Mouse (Mus musculus) c-Kit-positive CD71-positive TER-119-negative erythroid progenitor cells, embryonic 14.5 days (primary cell): Measurements from ENCODE around the gene Mast4.

Source experiments
- DNase-seq: peaks from one replicate; pipeline ENCODE4 v3.0.0-alpha.2; 2013; ENCODE audit warnings: low read depth

Gene Mast4

GRCm38 (mm10) chr13:102892783-102893182, 441.5 kb downstream of the Mast4 start:
- DNase-seq: no peak

- DNase-seq: no peak
These were observed 444.3 kb downstream of the Mast4 start for GRCm38 (mm10) chr13:102889989-102890388.

- DNase-seq: no peak
These were observed 444.8 kb downstream of the Mast4 start for GRCm38 (mm10) chr13:102889537-102889936.

- no peak for DNase-seq
These were observed 445.3 kb downstream of the Mast4 start for GRCm38 (mm10) chr13:102888895-102889490.

DNA sequence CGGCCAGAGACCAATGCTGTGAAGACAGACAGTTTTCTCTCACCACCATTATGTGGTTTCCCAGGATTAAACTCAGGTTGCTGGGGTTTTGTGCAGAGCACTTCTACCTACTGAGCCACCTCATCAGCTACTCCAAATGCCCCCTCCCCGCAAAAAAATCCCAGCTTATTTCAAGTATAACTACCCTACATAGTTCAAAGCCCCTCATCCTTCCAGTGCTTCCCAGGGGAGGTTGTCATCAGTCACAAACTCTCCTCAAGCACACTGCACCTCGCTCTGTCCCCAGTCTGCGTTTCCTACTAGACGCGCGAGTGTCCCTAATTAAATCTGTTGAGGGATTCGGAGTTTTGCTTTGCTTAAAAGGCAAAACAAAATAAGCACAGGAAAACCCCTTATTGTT, 446.1 kb downstream of the Mast4 start:
- no peak for DNase-seq

GRCm38 (mm10) chr13:102887534-102887933, 446.8 kb downstream of the Mast4 start:
- no peak for DNase-seq

DNA sequence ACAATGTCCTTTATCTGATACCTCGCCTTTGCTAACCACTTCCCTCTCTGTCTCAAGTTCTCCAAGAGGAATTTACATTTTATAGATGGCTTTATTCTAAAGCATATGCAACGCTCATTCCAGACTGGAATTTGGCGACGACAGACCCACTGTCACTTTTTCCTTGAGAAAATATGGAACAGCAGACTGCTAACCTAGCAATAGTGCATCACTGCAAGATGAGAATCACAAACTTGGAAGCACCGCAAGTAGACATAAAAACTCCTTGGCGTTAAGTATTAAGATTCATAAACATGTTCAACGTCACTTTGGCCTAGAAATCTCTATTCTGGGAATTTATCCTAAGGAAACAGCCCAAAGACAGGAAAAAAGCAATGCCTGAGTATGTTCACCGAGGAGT, 447.5 kb downstream of the Mast4 start:
- DNase-seq: no peak

DNA sequence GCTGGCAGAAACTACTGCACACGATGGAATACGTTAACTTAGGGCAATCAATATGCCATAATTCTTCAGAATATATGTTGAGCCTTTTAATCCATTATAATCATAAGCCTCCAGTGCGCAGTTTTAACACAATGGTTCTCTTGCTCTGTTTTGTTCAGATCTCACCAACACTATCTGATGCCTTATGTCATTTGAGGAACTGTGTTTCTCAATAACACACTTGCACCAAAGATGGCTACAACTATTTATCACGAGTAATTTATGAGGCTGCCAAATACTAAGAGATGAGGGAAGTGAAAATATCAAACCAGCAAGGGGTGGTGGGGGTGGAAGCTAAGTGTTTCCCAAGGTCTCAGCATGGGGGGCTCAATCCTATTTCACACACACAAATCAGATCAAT, 448.1 kb downstream of the Mast4 start:
- no peak for DNase-seq

DNA sequence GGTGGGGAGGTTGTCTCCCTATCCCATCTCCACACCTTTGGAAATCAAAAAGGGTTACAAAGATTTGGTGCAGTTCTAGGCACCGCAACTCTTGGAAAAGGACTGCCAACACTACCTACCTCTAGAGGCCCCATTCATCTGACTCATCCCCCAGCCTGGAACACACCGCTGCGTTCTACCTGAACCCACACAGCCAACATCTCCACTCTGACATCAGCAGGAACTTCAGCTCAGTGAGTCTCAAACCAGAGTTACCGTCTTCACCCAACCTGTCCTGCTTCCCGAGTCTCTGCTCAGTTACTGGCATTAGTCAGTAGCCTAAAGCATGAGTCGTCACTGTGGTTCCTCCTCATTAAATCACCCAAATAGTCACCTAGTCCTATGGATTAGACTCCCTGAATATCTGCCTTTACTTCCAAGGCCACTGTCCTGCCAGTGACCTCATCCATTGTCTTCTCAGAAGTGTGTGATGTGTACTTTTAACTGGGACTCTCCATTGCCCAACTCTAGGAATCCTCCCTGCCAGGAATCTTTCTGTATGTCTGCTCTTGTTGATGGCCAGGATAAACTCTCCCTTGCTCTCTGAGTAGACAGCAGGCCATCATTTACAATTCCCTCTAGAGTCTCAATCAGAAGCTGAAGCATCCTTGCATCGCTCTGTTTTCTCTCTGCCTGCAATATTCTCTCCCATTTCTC, 453.8 kb downstream of the Mast4 start:
- no peak for DNase-seq

DNA sequence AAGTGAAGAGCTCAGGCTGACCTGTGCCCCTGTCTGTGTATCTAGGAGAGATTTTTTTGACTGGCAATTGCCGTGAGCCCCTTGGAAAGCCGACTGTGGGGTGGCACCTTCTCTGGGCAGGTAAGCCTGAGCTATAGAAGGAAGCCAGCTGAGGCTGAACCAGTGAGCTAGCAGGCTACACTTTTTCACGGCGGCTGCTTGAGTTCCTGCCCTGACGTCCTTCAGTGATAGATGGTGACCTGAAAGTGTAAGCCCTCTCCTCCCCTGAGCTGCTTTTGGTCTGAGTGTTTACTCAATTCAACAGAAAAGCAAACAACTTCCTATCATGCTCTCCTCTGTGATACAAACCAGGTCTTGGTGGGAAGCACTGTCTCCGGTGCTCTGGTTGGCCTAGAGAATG, 455.7 kb downstream of the Mast4 start:
- DNase-seq: no peak

DNA sequence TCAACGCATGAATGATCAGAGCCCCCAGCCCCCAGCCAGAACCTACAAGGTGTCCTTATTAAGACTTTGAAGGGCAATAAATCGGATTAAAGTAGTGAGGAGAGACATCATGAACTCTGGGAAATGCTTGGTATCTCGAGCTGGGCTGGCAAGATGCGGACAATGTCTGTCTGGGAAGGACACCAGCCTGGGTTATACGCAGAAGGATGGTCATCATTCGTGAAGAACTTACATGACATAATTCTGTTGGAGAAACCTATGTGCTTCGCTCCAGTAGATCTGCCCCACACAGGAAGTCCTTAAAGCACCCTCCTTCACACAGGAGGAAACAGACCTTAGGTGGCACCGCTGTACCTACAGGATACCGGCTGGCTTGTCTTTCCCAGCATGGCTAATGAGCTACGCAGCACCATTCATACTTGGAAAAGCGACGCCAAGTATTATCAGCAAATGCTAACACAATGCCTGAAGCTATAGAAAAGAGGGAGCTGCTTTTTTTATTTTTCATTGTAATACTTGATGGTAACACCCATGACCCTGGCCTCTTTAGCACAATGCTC, 456.5 kb downstream of the Mast4 start:
- DNase-seq: no peak

DNA sequence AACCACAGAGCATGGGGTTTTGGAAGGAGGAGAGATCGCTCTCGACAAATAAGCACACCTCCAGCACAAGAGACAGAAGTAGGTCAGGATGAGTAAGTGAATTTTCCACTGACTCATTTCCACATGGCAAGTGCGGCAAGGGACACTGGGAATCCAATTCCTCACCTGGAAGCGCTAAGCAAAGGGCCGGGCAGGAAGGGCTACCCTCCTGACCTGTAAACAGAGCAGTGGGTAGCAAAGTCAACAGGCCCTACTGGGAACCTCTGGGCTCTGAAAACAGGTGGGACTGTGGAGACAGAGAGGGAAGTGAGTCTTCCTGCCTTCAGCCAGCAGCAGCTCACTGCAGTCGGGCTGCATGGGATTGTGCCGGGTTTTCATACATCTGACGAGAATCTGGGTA, 457.1 kb downstream of the Mast4 start:
- no peak for DNase-seq

GRCm38 (mm10) chr13:102875520-102875919, 458.8 kb downstream of the Mast4 start:
- DNase-seq: no peak

GRCm38 (mm10) chr13:102875144-102875476, 459.2 kb downstream of the Mast4 start:
- no peak for DNase-seq

DNA sequence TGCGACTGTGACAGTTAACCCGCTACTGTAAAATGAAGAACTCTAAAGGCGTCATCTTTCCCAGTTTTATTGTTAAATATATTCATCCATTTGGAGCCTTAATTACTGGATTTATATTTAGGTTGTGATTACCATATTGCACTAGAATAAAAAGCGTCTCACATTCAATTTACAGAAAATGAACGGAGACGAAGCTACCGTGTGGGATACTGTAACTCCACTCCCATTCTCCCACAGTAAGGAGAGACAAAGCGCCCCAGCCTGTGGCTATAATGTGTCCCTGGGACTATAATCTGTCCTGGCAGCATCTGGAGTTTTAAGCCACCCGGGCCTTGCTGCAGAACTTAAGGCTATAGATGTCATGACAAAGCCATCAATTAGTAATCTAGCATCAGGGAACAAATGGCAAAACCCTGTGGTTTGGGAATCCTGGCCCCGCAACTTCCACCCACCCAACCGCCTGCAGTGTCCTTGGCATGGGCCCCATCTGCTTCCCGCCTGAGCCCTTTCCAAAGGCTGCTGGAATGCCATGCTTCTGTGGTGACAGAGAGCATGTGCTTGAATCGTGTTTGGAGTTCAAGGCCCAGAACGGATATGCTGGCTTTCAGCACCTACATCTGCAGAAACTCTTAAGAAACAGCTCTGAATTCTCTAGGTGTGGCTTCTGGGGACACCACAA, 459.7 kb downstream of the Mast4 start:
- no peak for DNase-seq

DNA sequence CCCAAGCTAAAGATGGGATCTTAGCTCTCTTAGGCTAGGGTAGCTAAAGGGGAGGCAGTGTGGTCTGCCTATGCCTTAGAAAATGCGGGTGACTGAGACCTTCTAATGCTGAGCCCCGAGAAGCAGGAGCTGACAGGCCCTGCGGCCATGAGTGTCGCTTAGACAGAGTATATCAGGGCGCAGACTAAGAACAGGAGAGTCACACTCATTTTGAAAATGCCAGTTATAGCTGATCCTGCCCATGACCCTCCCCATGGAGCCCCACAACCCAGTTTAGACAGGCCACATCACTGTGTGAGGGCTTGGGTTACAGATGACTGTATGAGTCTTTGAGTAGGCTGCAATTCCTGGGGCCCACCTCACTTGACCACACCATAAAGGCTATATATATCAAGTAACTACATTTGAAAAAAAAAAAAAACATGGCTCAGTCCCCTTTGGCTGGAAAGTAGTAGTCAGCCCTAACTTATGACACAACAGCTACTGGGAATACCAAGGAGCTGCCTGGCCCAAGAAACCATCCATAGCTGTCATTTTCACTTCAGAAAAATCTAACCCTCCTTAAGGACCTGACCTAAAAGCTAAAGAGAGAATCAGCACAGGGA, 460.8 kb downstream of the Mast4 start:
- no peak for DNase-seq

DNA sequence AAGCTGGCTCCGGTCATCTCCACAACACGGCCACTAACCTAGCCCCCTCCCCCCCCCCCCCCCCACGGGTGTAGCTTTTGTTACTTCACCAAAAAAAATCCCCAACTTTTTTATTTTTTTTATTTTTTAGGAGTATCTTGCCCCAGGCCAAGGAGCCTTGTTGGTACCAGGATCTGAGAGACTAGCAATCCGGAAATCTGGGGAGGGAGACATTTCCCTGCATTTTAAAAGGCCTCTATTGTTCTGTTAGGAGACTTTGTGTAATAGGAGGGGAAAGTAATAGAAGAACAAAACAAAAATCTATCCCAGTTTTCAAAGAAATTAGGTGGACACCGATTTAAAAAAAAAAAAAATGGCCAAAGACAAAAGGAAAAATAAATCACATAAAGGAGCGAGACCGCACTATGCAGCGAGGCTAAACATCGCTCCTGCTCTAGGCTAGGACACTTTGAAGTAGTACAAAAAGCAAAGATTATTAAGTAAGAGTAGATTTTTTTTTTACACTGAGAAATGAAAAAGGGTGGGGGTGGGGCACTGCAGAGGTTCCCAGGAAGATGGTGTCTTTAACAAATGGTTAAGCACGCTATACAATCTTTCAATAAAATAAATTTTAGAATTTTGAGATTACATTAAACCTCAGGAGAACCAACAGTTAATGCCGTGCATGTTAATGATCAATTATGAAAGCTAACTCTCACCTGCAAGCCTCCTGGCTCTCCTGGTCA, 462.8 kb downstream of the Mast4 start:
- DNase-seq: no peak

DNA sequence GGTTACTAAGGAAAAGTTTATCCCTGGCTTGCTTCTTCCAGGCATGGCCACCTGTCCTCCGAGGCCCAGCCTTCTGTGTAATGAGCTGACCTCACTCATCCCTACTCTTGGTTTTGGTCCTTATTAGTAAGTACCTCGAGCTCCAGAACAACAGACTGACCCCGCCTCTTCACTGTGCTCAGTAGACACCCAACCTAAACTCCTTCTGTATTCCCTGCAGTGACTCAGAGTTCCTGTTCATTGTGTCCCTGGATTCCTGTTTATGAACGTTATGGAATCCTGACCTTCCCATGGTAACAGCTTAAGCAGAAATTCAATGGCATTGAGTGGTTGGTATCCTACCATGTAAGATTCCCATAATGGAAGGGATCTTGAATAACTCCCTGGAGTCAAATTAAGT, 464.8 kb downstream of the Mast4 start:
- no peak for DNase-seq

DNA sequence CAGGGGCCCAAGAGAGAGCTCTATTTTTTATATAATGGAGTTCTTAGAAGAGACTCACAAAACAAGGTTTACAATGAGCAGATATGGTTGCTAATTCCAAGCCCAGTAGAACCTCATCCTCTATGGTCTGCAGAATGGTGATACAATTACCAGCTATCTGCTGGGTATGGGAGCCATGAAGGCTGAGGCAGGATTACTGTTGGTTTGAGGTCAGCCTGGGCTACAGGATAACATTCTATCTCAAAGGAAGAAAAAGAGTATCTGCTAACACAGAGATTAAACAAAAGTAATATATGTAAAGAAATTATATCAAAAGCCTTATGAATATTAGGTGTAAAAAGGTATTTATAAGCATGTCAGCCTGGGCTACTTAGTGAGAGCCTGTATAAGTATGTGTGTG, 467.5 kb downstream of the Mast4 start:
- DNase-seq: no peak

DNA sequence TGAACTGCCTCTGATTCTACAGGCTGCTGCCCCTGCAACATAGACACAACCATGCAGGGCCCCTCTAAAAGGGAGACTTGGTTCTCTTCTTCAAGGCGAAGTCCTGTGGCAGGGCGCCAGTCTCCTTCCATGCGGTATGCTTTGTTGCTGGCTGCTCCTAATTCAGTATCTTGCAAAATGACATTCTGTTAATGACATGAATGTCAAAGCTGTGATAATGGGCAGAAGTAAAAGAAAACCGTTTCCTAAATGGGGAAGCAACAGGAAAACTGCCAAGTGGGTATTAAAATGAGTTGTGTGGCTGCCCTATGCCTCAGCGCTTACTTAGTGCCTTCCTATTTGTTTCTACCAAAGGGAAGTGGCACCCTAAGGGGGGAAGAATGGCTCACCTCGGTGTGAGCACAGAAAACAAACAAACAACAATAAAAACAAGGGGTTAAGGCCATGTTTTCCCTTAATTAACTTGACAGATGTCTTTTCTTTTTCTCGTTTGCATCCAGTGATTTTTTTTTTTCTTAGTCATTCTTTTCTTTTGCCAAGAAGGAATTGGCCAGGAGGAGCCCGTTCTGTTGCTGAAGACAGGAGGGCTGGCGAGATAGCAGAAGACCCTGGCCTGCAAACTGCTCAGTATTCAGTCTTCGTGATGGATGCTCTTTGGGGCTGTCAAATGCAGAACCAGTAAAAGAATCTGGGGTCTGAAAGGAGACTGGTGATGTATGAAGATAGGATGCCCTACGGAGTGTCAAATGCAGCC, 468.1 kb downstream of the Mast4 start:
- no peak for DNase-seq

DNA sequence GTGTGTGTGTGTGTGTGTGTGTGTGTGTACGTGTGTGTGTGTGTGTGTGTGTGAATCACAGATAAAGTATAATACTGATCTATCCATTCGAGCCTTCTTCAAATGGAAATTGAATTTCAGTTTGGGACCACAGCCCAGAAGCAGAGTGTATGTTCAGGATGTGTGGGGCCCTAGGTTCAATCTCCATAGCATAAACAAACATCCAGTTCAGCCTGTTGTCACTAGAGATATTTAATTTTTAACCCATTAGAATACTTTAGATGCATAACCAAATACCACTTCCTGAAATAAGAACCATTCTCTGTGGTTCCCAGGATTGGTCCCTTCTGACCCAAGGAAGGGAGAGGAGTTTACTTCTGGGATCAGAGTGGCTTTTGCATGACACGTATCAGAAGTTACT, 468.8 kb downstream of the Mast4 start:
- DNase-seq: no peak

- no peak for DNase-seq
These were observed 469.5 kb downstream of the Mast4 start for GRCm38 (mm10) chr13:102864840-102865239.
